Mouse (Mus musculus) ES-E14 (cell line): ENCODE measurements around the gene Mettl16. TPM values are rescaled to one million over a fixed set of nuclear protein-coding genes. Genes with fewer than 3 reads are reported as not detected.
"Not testable (repeated sequence)": the region's sequence is repeated elsewhere in the genome, so short reads cannot be mapped to it uniquely, and the experiment has no call there.

ENCODE experiments used
- DNase-seq: peaks from one replicate; pipeline ENCODE4 v3.0.0-alpha.2; 2013; ENCODE audit warnings: low read depth, low spot score
- H3K27ac ChIP-seq: 2 replicates; pipeline ENCODE4 v1.5.1; 2012; ENCODE audit warnings: low read depth, mild to moderate bottlenecking, low read length, moderate library complexity, mixed read lengths; ENCODE audit not compliant: poor library complexity, insufficient read depth, severe bottlenecking
- H3K36me3 ChIP-seq: 2 replicates; pipeline ENCODE4 v1.6.1; 2012; ENCODE audit warnings: mild to moderate bottlenecking, low read length, moderate library complexity, mixed read lengths; ENCODE audit not compliant: control insufficient read depth, poor library complexity, insufficient read depth, severe bottlenecking
- H3K4me1 ChIP-seq, 2 experiments: fragments of 150-350 bp in 1 of 2; sonication (generic) in 1 of 2; 2 replicates each; pipeline ENCODE4 v1.6.1; 2012; ENCODE audit warnings: low read length in 2 of 2, mild to moderate bottlenecking in 1 of 2, mixed read lengths in 1 of 2; ENCODE audit not compliant: control insufficient read depth in 2 of 2, insufficient read depth in 2 of 2, poor library complexity in 1 of 2
- H3K4me3 ChIP-seq, 2 experiments: fragments of 150-350 bp in 1 of 2; sonication (generic) in 1 of 2; 2 replicates each; pipeline ENCODE4 v1.5.1; 2012; ENCODE audit warnings: low read length in 2 of 2, low read depth in 1 of 2, mild to moderate bottlenecking in 1 of 2, mixed read lengths in 1 of 2; ENCODE audit not compliant: insufficient read depth in 1 of 2, poor library complexity in 1 of 2, severe bottlenecking in 1 of 2
- H3K9ac ChIP-seq: 2 replicates; pipeline ENCODE4 v1.6.1; 2012; ENCODE audit warnings: low read depth, mild to moderate bottlenecking, low read length, mixed read lengths; ENCODE audit not compliant: poor library complexity, insufficient read depth, severe bottlenecking
- H3K9me3 ChIP-seq: fragments of 150-350 bp; sonication (generic); 2 replicates; pipeline ENCODE4 v1.6.1; 2012; ENCODE audit warnings: low read depth, mild to moderate bottlenecking, low read length; ENCODE audit not compliant: control insufficient read depth, insufficient read depth
- CHD2 ChIP-seq: IDR thresholded peaks from 2 replicates; pipeline ENCODE4 v1.6.1; 2014; ENCODE audit warnings: mild to moderate bottlenecking, low read depth, low read length, inconsistent platforms
- HCFC1 ChIP-seq: IDR thresholded peaks from 2 replicates; pipeline ENCODE4 v1.6.1; 2012; ENCODE audit warnings: low read length, inconsistent platforms, borderline replicate concordance; ENCODE audit not compliant: insufficient read depth
- MAFK ChIP-seq: IDR thresholded peaks from 2 replicates; pipeline ENCODE4 v1.6.1; 2014; ENCODE audit warnings: mild to moderate bottlenecking, low read depth, low read length, inconsistent platforms; ENCODE audit not compliant: insufficient read depth
- ZC3H11A ChIP-seq: IDR thresholded peaks from 2 replicates; pipeline ENCODE4 v1.6.1; 2012; ENCODE audit warnings: low read depth, mild to moderate bottlenecking, inconsistent platforms, low read length, borderline replicate concordance
- ZNF384 ChIP-seq: IDR thresholded peaks from 2 replicates; pipeline ENCODE4 v1.6.1; 2012; ENCODE audit warnings: low read depth, low read length, inconsistent platforms
- in situ Hi-C, 2 experiments: fragments of 600-800 bp; cut with MboI; formaldehyde crosslinking; loops; one replicate each; pipeline ENCODE4 v1.15.1; 2025; ENCODE audit warnings: low sequenced_read_pairs in 2 of 2, inconsistent platforms in 1 of 2; ENCODE audit not compliant: unreplicated experiment in 2 of 2
- total RNA-seq: library from RNA; depleted of rRNA; stranded (reverse); fragments of 300-350 nt; gene quantifications from 2 replicates; pipeline ENCODE4 v1.2.3, GENCODE M21; 2012

The Mettl16 gene
- total RNA-seq, 1 experiment = 72.7 TPM

DNA sequence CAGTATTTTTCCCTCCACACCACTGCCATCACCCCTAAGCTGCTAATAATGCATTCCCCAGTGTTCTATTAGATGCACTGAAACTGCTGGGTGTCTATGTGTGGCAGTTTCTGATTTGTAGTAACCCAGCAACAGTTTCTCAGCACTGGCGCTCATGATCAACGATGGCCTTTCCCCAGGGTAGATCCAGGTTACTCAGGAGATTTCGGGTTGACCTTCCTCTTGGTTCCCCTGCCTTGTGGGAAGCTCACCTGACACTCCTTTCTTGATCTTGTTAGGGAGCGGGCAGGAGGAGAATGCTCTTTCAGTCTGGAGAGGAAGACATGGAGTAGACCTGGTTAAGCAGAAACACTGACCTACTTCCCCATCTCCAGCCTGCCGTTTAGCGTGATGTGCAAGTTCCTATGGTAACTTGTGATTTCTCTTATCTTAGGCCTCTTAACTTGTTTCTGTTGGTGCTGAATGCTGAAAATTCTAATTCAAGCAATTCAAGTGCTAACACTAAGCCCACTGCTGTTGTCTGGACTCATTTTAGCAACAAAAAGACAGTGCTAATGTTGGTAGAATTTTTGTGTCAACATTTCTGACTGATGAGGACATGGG, 37.7 kb downstream of the Mettl16 start:
- Histone ChIP-seq H3K4me3 (no peak overlapping the region), H3K36me3 (peaks cover 20% of the 10 kb centered on the region), H3K27ac (no peak overlapping the region), H3K4me1 (no peaks in the 10 kb centered on the region), H3K9me3 (no peaks in the 10 kb centered on the region), H3K9ac (no peak overlapping the region)
- in situ Hi-C loops = no loop called here
- no peak for TF ChIP-seq HCFC1
- no peak for TF ChIP-seq ZC3H11A
- no peak for TF ChIP-seq MAFK
- TF ChIP-seq CHD2 = no peak
- no peak for TF ChIP-seq ZNF384
- DNase-seq = no peak

- Histone ChIP-seq H3K9me3 (no peaks in the 10 kb centered on the region), H3K9ac (no peak overlapping the region), H3K27ac (no peak overlapping the region), H3K4me3 (no peak overlapping the region), H3K4me1 (no peaks in the 10 kb centered on the region), H3K36me3 (peaks cover 15% of the 10 kb centered on the region)
- no peak for DNase-seq
- in situ Hi-C loops = no loop called here
- TF ChIP-seq CHD2 (no peak), HCFC1 (no peak), ZNF384 (no peak)
These were observed 39.5 kb downstream of the Mettl16 start for GRCm38 (mm10) chr11:74810134-74810533.

- H3K4me1 ChIP-seq, in situ Hi-C loops, H3K27ac ChIP-seq, H3K9ac ChIP-seq, H3K4me3 ChIP-seq, DNase-seq, H3K9me3 ChIP-seq: not testable (repeated sequence)
- peaks cover 11% of the 10 kb centered on the region for H3K36me3 ChIP-seq
These were observed 40.4 kb downstream of the Mettl16 start for GRCm38 (mm10) chr11:74811027-74811426.

GRCm38 (mm10) chr11:74811538-74811937, 40.9 kb downstream of the Mettl16 start:
- no peak for DNase-seq
- in situ Hi-C loops = no loop called here
- Histone ChIP-seq H3K9ac (no peak overlapping the region), H3K4me3 (no peak overlapping the region), H3K27ac (no peak overlapping the region), H3K9me3 (no peaks in the 10 kb centered on the region), H3K4me1 (no peaks in the 10 kb centered on the region), H3K36me3 (peaks cover 8% of the 10 kb centered on the region)
- TF ChIP-seq ZNF384 (no peak), CHD2 (no peak), MAFK (no peak), HCFC1 (no peak), ZC3H11A (no peak)

DNA sequence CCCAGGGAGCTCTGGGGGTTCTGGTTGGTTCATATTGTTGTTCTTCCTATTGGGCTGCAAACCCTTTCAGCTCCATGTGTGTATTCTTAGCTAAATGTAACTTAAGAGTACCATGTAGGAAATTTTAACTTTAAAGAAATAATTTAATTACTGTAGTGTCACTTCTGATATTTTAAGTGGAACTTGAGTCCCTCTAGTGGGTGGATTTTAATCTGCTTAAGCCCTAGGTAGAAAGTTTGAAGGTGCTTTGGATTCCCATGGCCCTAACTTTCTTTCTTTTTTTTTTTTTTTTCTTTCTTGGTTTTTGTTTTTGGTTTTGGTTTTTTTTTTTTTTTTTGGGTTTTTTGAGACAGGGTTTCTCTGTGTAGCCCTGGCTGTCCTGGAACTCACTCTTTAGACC, 45.2 kb downstream of the Mettl16 start:
- no peak overlapping the region for H3K4me3 ChIP-seq
- no peaks in the 10 kb centered on the region for H3K9me3 ChIP-seq
- TF ChIP-seq HCFC1 (no peak), MAFK (no peak), ZNF384 (no peak), ZC3H11A (no peak), CHD2 (no peak)
- H3K4me1 ChIP-seq = no peaks in the 10 kb centered on the region
- H3K27ac ChIP-seq = no peak overlapping the region
- no peak for DNase-seq
- no peak overlapping the region for H3K9ac ChIP-seq
- peaks cover 19% of the 10 kb centered on the region for H3K36me3 ChIP-seq
- in situ Hi-C loops = no loop called here
